Comparison of ENCODE assay signal across 9 mouse cellular contexts in the genomic region with DNA sequence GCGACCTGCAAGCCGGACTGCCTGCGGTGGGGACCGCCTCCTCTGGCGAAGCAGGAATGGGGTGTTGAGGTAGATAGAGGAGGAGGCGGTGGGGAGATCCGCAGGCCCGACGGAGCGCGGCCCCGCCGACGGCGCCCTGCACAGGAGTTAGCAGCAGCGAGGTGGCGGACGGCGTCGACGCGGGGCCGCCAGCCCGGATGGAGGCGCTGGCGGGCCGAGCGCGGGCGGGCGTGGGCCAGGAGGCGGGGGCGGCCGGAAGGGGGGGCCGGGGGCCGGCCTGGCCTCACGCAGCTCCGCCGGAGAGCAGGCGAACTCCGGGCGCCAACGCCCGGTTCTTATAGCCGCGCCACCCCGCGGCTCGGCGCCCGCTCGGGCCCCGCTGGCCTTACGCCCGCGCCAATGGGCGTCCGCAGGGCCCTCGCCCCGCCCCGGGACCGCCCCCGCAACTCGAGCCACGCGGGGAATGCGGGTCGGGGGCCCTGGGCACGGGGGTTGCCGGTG. TPM values are rescaled to one million over a fixed set of nuclear protein-coding genes. Genes with fewer than 3 reads are reported as not detected.
A peak's percentile ranks its signal among the peaks of the same experiment; 100 is the strongest.
DNase-seq lines count a peak whose midpoint lies in the region; ATAC-seq lines count a peak whose summit lies in the region.
"Had no signal": no experiment of that assay in that cellular context is flagged by ENCODE, and none has a peak within 500 bp of the region (broad histone marks: within the 10 kb centered on the region; RNA-seq: fewer than 3 reads in every experiment).

No protein-coding gene starts in this region.

- H3K36me3 ChIP-seq in heart, embryonic 11.5 days (ENCODE audit: control insufficient read depth, insufficient read depth, low read length): peaks cover 1% of the 10 kb centered on the region; the same call in 1 of the 2 replicates
- H3K36me3 ChIP-seq in liver, embryonic 13.5 days: 0 out of 2 replicates have a peak, but pooled peaks cover 3% of the 10 kb centered on the region
- H3K36me3 ChIP-seq: G1E had no signal

- peaks cover 16% of the 10 kb centered on the region for H3K4me1 ChIP-seq in heart, embryonic 11.5 days (ENCODE audit: control insufficient read depth, insufficient read depth, low read length)
- no peaks in the 10 kb centered on the region; the same call in 1 of the 2 replicates for H3K4me1 ChIP-seq in brown adipose tissue, adult 24 weeks (ENCODE audit: control insufficient read depth, insufficient read depth, insufficient read length, low read length)
- H3K4me1 ChIP-seq in liver, embryonic 13.5 days (replicated peaks): peaks cover 13% of the 10 kb centered on the region

- peak overlapping the region; percentile 98 for H3K9ac ChIP-seq in heart, embryonic 11.5 days (ENCODE audit: low read depth, low read length)
- H3K9ac ChIP-seq in liver, embryonic 13.5 days: peak overlapping the region; percentile 65

- no peaks in the 10 kb centered on the region for H3K9me3 ChIP-seq in heart, embryonic 11.5 days (replicated peaks; ENCODE audit: control insufficient read depth, low read length)
- H3K9me3 ChIP-seq in liver, embryonic 13.5 days (replicated peaks): no peaks in the 10 kb centered on the region

- peak overlapping the region; percentile 99 for H3K27ac ChIP-seq in heart, embryonic 11.5 days (ENCODE audit: low read depth, low read length)
- H3K27ac ChIP-seq in brown adipose tissue, adult 24 weeks (replicated peaks; ENCODE audit: low read depth, low read length): no peak overlapping the region
- H3K27ac ChIP-seq in liver, embryonic 13.5 days: peak overlapping the region; percentile 72

- intact Hi-C loops in heart, postnatal 10 days (cut with DNase I): no loop called here

- peak; percentile 47 for ATAC-seq in heart, embryonic 11.5 days (replicated peaks; ENCODE audit: insufficient number of reproducible peaks, low FRiP score, low TSS enrichment)
- peak; percentile 47 for ATAC-seq in liver, embryonic 13.5 days (ENCODE audit: low read depth)

- under 1% methylated on average over 26 of the region's 70 CpGs for WGBS in heart, embryonic 11.5 days (ENCODE audit: insufficient replicate concordance)
- WGBS in liver, embryonic 13.5 days (ENCODE audit: insufficient replicate concordance): 1% methylated on average over 42 of the region's 70 CpGs

- peak overlapping the region; percentile 76 for H3K4me2 ChIP-seq in heart, embryonic 11.5 days
- H3K4me2 ChIP-seq in liver, embryonic 13.5 days: peak overlapping the region; percentile 47

- H3K27me3 ChIP-seq in heart, embryonic 11.5 days (ENCODE audit: control insufficient read depth, insufficient read depth, low read length): peaks cover 80% of the 10 kb centered on the region
- peaks cover 100% of the 10 kb centered on the region for H3K27me3 ChIP-seq in liver, embryonic 13.5 days

- no peak for DNase-seq in heart, adult 8-10 months (ENCODE audit: low spot score)
- DNase-seq in heart, postnatal 10 days: peak; percentile 44 to 47
- no peak for DNase-seq in liver, embryonic 13.5 days
- DNase-seq in retina, embryonic 14.5 days (ENCODE audit: low spot score): peak; percentile 61
- no peak for DNase-seq in adipocyte (ENCODE audit: low spot score)
- DNase-seq in left cerebral cortex, adult 9 months (ENCODE audit: low spot score in 2 of 2): no peak

- H3K4me3 ChIP-seq in heart, embryonic 11.5 days (ENCODE audit: low read depth, low read length): peak overlapping the region; percentile 70
- peak overlapping the region; percentile 60 for H3K4me3 ChIP-seq in brown adipose tissue, adult 24 weeks (ENCODE audit: insufficient read depth, low read depth, low read length)
- peak overlapping the region; percentile 54 for H3K4me3 ChIP-seq in liver, embryonic 13.5 days (replicated peaks)

RNA-seq across cellular contexts. Expression of a gene that starts 7.4 kb away (rescaled TPM):
- polyA plus RNA-seq in heart, embryonic 11.5 days (2014; fragmentation: Nextera tagmentation; extraction: Ambion mirVana): 1,098 and 1,138 TPM in 2 replicates
- total RNA-seq in heart, adult 8-10 months (2022): 10 to 100 TPM; 53.1 to 76.2 (median 63.4) TPM
- 6.6 and 9.1 TPM in 2 replicates for polyA plus RNA-seq in brown adipose tissue, adult 24 weeks (2012; ENCODE audit: insufficient read depth, insufficient read length, missing spikeins)
- 100 to 1,000 TPM; 765 to 826 TPM for total RNA-seq in heart, postnatal 10 days (2021)
- polyA plus RNA-seq in liver, embryonic 13.5 days (2015; fragmentation: Nextera tagmentation; extraction: Ambion mirVana): 369 and 378 TPM in 2 replicates
- polyA plus RNA-seq: G1E had no signal

RNA-seq across cellular contexts. Expression of a gene that starts 10.5 kb away (rescaled TPM):
- polyA plus RNA-seq in heart, embryonic 11.5 days (2014; fragmentation: Nextera tagmentation; extraction: Ambion mirVana): 0.16 and 0.37 TPM in 2 replicates
- under 1 TPM in 1 of 4 experiments, not detected in 3; 0.09 TPM for total RNA-seq in heart, adult 8-10 months (2022)
- not detected in 2 replicates for polyA plus RNA-seq in brown adipose tissue, adult 24 weeks (2012; ENCODE audit: insufficient read depth, insufficient read length, missing spikeins)
- total RNA-seq in heart, postnatal 10 days (2021): not detected
- polyA plus RNA-seq in liver, embryonic 13.5 days (2015; fragmentation: Nextera tagmentation; extraction: Ambion mirVana): not detected in 2 replicates
- polyA plus RNA-seq: G1E had no signal

Comparison
In these comparisons a context has a peak if more than half of its experiments do, and no peak if none do; other contexts are left out.
1. DNase-seq: peak in heart, postnatal 10 days (2 of 2) and retina, embryonic 14.5 days (single experiment); none in heart, adult 8-10 months (single experiment), liver, embryonic 13.5 days (single experiment), adipocyte (single experiment) and left cerebral cortex, adult 9 months (0 of 2).
2. RNA of a gene that starts 7.4 kb away (polyA plus RNA-seq): 1,098 to 1,138 TPM in heart, embryonic 11.5 days and 369 to 378 TPM in liver, embryonic 13.5 days; 6.6 to 9.1 TPM in brown adipose tissue, adult 24 weeks; every median in the first group is over 10 times any median in the second.
3. Peak in every context shown above with its lines, with median percentiles within 50 percentile points of each other: H3K4me3 ChIP-seq.